Mouse (Mus musculus) hindbrain, embryonic 11.5 days (tissue): Measurements from ENCODE around the gene Fkbpl. TPM values are rescaled to one million over a fixed set of nuclear protein-coding genes. Genes with fewer than 3 reads are reported as not detected.

ENCODE experiments used
- ATAC-seq: fragments of 200-750 bp; cut with Nextera tagmentation; 2 replicates; pipeline ENCODE4 v1.8.0; 2017; ENCODE audit warnings: mild to moderate bottlenecking, moderate TSS enrichment, moderate library complexity; ENCODE audit not compliant: low FRiP score
- DNase-seq: peaks from one replicate; pipeline ENCODE4 v3.0.0-alpha.2; 2015; ENCODE audit warnings: low spot score
- H3K27ac ChIP-seq: fragments of 300-500 bp; sonication (generic); 2 replicates; pipeline ENCODE4 v1.5.1; 2014; ENCODE audit warnings: mild to moderate bottlenecking, low read depth, low read length
- H3K27me3 ChIP-seq: fragments of 300-500 bp; sonication (generic); 2 replicates; pipeline ENCODE4 v1.6.1; 2014; ENCODE audit warnings: mild to moderate bottlenecking, low read length, moderate library complexity, mixed read lengths; ENCODE audit not compliant: control insufficient read depth, insufficient read depth
- H3K36me3 ChIP-seq: fragments of 300-500 bp; sonication (generic); 2 replicates; pipeline ENCODE4 v1.6.1; 2014; ENCODE audit warnings: mild to moderate bottlenecking, low read length, moderate library complexity, mixed read lengths; ENCODE audit not compliant: control insufficient read depth, insufficient read depth
- H3K4me1 ChIP-seq: fragments of 300-500 bp; sonication (generic); replicated peaks from 2 replicates; pipeline ENCODE4 v1.6.1; 2014; ENCODE audit warnings: low read length, mixed read lengths; ENCODE audit not compliant: control insufficient read depth, insufficient read depth
- H3K4me2 ChIP-seq: fragments of 300-500 bp; sonication (generic); replicated peaks from 2 replicates; pipeline ENCODE4 v1.6.1; 2014; ENCODE audit warnings: mild to moderate bottlenecking, low read depth, low read length
- H3K4me3 ChIP-seq: fragments of 300-500 bp; sonication (generic); 2 replicates; pipeline ENCODE4 v1.5.1; 2014; ENCODE audit warnings: low read depth, low read length
- H3K9ac ChIP-seq: fragments of 300-500 bp; sonication (generic); 2 replicates; pipeline ENCODE4 v1.6.1; 2014; ENCODE audit warnings: low read depth, low read length
- H3K9me3 ChIP-seq: fragments of 300-500 bp; sonication (generic); 2 replicates; pipeline ENCODE4 v1.6.1; 2016; ENCODE audit warnings: low read length; ENCODE audit not compliant: control insufficient read depth
- WGBS: fragments of 180-500 bp; shearing (Covaris S2); extraction: QIAGEN DNeasy Blood & Tissue Kit; methylation state at CpG from one replicate; pipeline ENCODE4 v1.1.7; 2014; 5-methylcytosine and 5-hydroxymethylcytosine counted together
- polyA plus RNA-seq: library from polyadenylated mRNA; unstranded; fragments of >200 nt; fragmentation: Nextera tagmentation; extraction: Ambion mirVana; gene quantifications from 2 replicates; pipeline ENCODE4 v1.2.1, GENCODE M21; 2014

Fkbpl gene
- polyA plus RNA-seq, 1 experiment from 2014 or later, result 17.2 TPM

- 0% methylated on average over 21 of the region's 30 CpGs for whole genome bisulfite sequencing
- Histone ChIP-seq H3K4me1 (peaks cover 16% of the 10 kb centered on the region), H3K27me3 (no peaks in the 10 kb centered on the region), H3K9me3 (no peaks in the 10 kb centered on the region), H3K4me3 (peak overlapping the region; percentile 96), H3K36me3 (no peaks in the 10 kb centered on the region), H3K27ac (peak overlapping the region; percentile 87), H3K9ac (peak overlapping the region; percentile 91), H3K4me2 (peak overlapping the region; percentile 95)
- peak; percentile 96 for DNase-seq
- ATAC-seq, result peak; percentile 37
These were observed 39.0 kb upstream of the Fkbpl start for GRCm38 (mm10) chr17:34605609-34606008.

- DNase-seq (no peak), ATAC-seq (no peak)
- peak overlapping the region; percentile 91 for H3K9ac ChIP-seq
- peaks cover 16% of the 10 kb centered on the region for H3K4me1 ChIP-seq
- 18% methylated on average over 32 of the region's 32 CpGs for WGBS
- peak overlapping the region; percentile 95 for H3K4me2 ChIP-seq
- no peaks in the 10 kb centered on the region for H3K9me3 ChIP-seq
- H3K36me3 ChIP-seq, result no peaks in the 10 kb centered on the region
- peak overlapping the region; percentile 85 for H3K27ac ChIP-seq
- no peaks in the 10 kb centered on the region for H3K27me3 ChIP-seq
- peak overlapping the region; percentile 96 for H3K4me3 ChIP-seq
These were observed 38.2 kb upstream of the Fkbpl start for GRCm38 (mm10) chr17:34606186-34607039.

DNA sequence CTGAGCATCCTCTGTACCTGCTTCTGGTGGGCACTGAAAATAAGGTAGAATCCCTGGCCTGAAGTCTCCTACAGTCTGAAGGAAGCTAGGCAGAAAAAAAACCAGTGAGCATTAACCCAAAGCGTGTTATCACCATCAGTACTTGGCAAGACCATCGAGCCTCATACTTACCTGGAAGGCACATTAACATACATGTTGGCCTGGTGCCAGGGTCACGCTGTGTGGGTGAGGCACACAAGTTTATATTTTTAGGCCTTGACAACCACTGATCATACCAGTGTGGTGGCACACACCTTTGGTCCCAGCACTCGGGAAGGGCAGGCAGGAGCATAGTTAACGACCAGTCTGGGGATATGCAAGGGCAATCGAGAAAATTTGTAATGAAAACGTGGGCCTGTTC, 36.6 kb upstream of the Fkbpl start:
- Histone ChIP-seq H3K36me3 (0 out of 2 replicates have a peak, but pooled peaks cover 4% of the 10 kb centered on the region), H3K4me2 (no peak overlapping the region), H3K27me3 (no peaks in the 10 kb centered on the region), H3K9ac (no peak overlapping the region), H3K9me3 (no peaks in the 10 kb centered on the region), H3K4me3 (no peak overlapping the region), H3K4me1 (peaks cover 12% of the 10 kb centered on the region), H3K27ac (no peak overlapping the region)
- 90% methylated on average over 7 of the region's 7 CpGs for WGBS
- no peak for DNase-seq
- ATAC-seq, result no peak

- no peak overlapping the region for H3K9ac ChIP-seq
- no peak overlapping the region for H3K4me3 ChIP-seq
- DNase-seq, result no peak
- H3K36me3 ChIP-seq, result 0 out of 2 replicates have a peak, but pooled peaks cover 4% of the 10 kb centered on the region
- no peak for ATAC-seq
- no peak overlapping the region for H3K27ac ChIP-seq
- H3K4me2 ChIP-seq, result no peak overlapping the region
- H3K9me3 ChIP-seq, result no peaks in the 10 kb centered on the region
- H3K27me3 ChIP-seq, result no peaks in the 10 kb centered on the region
- H3K4me1 ChIP-seq, result peaks cover 7% of the 10 kb centered on the region
- WGBS, result 94% methylated on average over 8 of the region's 8 CpGs
These were observed 33.5 kb upstream of the Fkbpl start for GRCm38 (mm10) chr17:34611050-34611449.

DNA sequence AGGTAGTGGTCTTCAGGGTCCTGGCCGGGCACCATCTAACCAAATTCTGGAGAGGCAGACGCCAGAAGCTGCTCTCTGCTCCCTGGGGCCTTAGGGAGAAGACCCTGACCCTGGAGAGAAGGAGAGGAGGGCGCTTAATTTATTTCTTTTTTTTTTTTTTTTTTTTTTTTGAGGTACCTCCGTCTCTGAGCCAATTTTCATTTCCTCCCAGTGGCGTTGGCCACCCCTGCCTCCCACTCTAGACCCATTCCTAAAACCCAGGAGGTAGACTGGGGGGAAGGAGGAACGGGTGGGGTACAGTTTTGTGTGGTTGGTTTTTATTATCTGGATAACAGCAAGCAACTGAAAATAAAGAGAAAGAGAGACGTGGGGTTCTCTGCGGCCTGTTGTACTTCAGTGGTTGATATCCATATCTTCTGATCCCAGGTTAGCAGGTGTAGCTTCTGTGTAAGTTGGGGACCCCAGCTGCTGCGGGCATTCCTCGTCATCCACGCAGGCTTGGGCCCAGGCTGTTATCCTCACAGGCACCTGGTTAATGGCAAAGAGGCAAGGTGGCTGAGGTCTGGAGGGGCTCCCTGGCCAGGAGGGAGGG, 31.4 kb upstream of the Fkbpl start:
- H3K36me3 ChIP-seq, result 0 out of 2 replicates have a peak, but pooled peaks cover 4% of the 10 kb centered on the region
- 85% methylated on average over 11 of the region's 11 CpGs for WGBS

DNA sequence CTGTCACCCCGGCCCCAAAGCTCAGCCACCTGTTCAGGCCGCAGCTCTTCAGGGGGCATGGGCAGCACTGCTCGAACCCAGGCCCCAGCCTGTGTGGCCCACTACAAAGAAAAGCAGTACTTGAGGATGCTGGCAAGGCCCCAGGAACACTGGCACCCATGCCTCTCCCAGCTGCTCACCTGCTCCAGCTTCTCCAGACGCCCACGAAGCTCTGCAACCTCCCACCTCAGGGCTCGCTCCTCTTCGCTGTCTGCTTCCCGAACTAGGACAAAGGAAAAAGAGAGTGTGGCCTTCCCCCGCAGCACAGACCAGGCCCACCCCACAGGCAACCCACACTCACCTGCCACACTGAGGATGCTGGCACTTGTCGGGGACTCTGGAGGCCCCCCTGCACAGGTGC, 30.7 kb upstream of the Fkbpl start:
- H3K9me3 ChIP-seq, result no peaks in the 10 kb centered on the region
- DNase-seq (no peak), ATAC-seq (no peak)
- 88% methylated on average over 10 of the region's 10 CpGs for WGBS
- H3K4me3 ChIP-seq, result no peak overlapping the region
- H3K36me3 ChIP-seq, result 0 out of 2 replicates have a peak, but pooled peaks cover 4% of the 10 kb centered on the region
- H3K4me2 ChIP-seq, result no peak overlapping the region
- no peaks in the 10 kb centered on the region for H3K27me3 ChIP-seq
- no peak overlapping the region for H3K9ac ChIP-seq
- H3K27ac ChIP-seq, result no peak overlapping the region
- H3K4me1 ChIP-seq, result no peaks in the 10 kb centered on the region

More for the DNA sequence above, 31.4 kb upstream of the Fkbpl start:
- Histone ChIP-seq H3K4me2 (no peak overlapping the region), H3K9ac (no peak overlapping the region), H3K4me1 (no peaks in the 10 kb centered on the region), H3K27ac (no peak overlapping the region), H3K9me3 (no peaks in the 10 kb centered on the region), H3K4me3 (no peak overlapping the region), H3K27me3 (no peaks in the 10 kb centered on the region)
- ATAC-seq (no peak), DNase-seq (no peak)

DNA sequence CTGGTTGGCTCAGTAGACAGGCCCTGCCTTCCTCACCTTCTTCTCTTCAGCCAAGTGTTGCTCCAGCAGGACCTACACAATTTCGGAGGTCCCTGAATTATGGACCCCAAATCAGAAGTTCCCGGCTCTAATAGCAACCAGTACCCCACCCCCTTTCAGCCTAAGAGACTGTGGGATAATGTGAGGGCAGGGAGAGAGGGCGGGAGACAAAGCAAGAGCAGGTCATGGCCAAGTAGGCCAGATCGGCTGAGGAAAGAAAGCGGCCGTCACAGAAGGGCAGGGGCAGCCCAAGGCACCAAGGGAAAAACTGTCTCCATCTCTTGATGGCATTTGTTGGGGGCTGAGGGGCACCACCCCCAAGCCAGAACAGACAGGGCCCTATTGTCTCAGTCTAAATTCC, 28.7 kb upstream of the Fkbpl start, which contains the start of gene Egfl8:
Gene Egfl8 (minus strand): TSS at position 101 of the 400 bp plus-strand sequence.
- H3K36me3 ChIP-seq, result 0 out of 2 replicates have a peak, but pooled peaks cover 4% of the 10 kb centered on the region
- no peak within 1 kb of the TSS for H3K4me2 ChIP-seq
- H3K27ac ChIP-seq, result no peak within 1 kb of the TSS

GRCm38 (mm10) chr17:34618999-34619398, 25.6 kb upstream of the Fkbpl start:
- H3K27me3 ChIP-seq, result no peaks in the 10 kb centered on the region
- no peak overlapping the region for H3K9ac ChIP-seq
- no peaks in the 10 kb centered on the region for H3K36me3 ChIP-seq
- DNase-seq, result peak; percentile 78
- H3K4me3 ChIP-seq, result no peak overlapping the region
- no peaks in the 10 kb centered on the region; the same call in 1 of the 2 replicates for H3K4me1 ChIP-seq
- H3K27ac ChIP-seq, result no peak overlapping the region
- H3K4me2 ChIP-seq, result no peak overlapping the region
- no peak for ATAC-seq
- 17% methylated on average over 6 of the region's 6 CpGs for WGBS
- H3K9me3 ChIP-seq, result no peaks in the 10 kb centered on the region

More for the DNA sequence above, 28.7 kb upstream of the Fkbpl start, which contains the start of gene Egfl8:
- WGBS, result 68% methylated on average over 6 of the region's 6 CpGs
- H3K27me3 ChIP-seq, result no peaks in the 10 kb centered on the region
- DNase-seq (no peak), ATAC-seq (no peak)
- H3K4me3 ChIP-seq, result no peak within 1 kb of the TSS
- H3K9ac ChIP-seq, result no peak within 1 kb of the TSS
- no peaks in the 10 kb centered on the region for H3K9me3 ChIP-seq
- no peaks in the 10 kb centered on the region; the same call in 1 of the 2 replicates for H3K4me1 ChIP-seq
